Mouse (Mus musculus): ENCODE data around the gene Dnajb3.
A peak's percentile ranks its signal among the peaks of the same experiment; 100 is the strongest.
"Not testable (repeated sequence)": the region's sequence is repeated elsewhere in the genome, so short reads cannot be mapped to it uniquely, and the experiment has no call there.

Gene Dnajb3

GRCm38 (mm10) chr1:88231803-88232499, 26.4 kb upstream of the Dnajb3 start:
- DNase-seq: no peak

DNA sequence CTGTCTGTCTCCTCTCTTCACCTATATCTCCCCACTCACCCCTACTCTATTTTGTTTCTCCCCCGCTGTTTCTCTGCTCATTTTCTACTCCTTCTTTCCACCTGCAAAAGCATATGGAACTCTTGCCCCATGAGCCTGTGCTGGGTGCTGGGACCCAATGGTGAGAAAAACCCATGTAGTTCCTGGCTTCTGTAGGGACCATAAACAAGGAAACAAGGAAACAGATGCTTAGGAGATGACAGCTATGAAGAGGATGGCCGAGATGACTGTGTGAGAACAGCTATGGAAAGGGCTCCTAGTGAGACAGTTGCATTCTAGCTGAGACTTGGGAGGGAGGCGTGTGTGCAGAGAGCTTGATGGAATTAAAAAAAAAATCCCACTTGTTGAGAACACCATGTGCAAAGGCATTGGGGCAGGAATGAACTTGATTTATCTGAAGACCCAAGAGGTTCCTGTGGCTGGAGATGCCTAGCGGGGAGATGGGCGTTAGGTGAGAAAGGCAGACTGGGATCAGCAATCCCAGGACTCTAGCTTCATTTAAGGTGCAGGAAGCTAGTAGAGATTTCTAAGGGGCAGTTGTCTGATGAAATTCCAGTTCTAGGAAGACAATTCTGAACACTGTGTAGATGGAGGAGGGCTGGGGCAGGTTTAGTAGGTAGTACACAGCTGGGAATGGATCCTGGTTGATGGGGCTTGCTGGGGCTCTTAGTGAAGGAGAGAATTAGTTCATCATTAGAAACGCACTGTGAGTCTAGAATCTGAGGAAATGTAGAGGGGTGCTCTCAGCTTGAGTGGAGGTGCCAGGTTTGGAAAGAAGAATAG, 25.6 kb upstream of the Dnajb3 start:
- no peak for DNase-seq

- DNase-seq: no peak
Measured at GRCm38 (mm10) chr1:88230421-88230820, 24.8 kb upstream of the Dnajb3 start.

- no peak for DNase-seq
Measured at GRCm38 (mm10) chr1:88229986-88230385, 24.4 kb upstream of the Dnajb3 start.

DNA sequence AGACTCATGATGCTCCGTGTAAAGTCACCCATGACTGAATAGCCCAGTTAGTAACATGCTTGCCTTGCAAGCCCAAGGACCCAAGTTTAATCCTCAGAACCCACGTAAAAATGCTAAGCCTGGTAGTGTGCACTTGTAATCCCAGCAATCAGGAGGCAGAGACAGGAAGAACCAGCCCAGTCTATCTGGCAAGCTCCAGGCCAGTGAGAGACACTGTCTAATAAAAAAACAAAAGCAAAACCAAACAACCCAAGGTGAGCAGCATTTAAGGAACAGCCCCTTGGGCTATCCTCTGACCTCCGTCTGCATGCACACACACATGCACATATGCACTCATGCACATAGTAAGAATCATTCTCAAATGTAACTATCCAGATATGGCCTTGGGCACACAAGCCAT, 24.0 kb upstream of the Dnajb3 start:
- no peak for DNase-seq

DNA sequence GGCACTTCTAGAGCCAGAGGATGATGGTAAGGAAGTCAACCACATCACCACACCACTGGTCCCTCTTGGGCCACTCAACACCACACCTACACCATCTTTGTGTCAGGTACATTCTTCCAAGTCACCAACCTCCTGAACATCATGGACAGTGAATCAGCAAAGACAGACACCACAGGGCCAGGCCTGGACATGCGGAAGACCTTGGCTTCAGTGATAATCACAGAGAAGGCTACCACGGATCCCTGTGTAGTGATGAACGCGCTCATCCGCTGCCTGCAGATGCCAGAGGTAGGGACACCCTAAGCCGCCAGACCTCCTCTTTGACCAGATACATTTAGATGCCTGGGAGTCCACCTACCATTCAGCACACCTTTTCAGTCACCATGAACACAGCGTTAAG, 22.5 kb upstream of the Dnajb3 start:
- DNase-seq: no peak

GRCm38 (mm10) chr1:88227482-88227881, 21.9 kb upstream of the Dnajb3 start:
- DNase-seq: no peak

DNA sequence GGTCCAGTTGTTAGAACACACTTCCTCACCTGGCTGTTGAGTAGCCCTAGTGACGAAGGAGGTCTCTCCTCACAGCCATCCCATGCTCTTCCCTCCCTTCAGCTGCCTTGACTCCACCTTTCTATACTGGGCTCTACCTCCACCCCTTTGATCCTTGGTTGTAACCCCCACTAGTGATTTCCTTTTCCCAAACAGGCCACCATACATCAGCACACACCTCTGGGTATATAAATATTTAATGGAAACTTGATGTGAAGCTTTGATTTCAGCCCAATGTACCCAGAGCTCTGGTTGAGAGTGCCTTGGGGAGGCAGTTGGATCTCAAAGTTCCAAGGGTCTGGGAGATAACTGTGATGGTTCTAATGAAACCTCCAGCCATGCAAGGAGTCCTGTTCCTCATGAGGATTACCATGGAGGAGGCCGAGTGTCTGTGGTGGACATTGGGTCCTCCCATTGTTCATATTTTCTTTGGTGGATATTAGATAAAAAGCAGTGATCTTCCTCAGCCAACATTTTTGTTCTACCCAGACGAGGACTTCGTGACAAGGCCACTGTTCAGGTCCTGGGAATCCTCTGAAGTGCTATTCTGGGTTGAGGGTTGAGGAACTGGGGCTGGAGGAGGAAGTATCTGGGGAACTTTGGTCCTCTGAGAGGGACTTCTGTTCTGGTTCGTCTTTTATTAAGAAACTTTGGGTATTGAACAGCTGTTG, 21.2 kb upstream of the Dnajb3 start, which contains the start of gene Mroh2a:
TSS of gene Mroh2a (plus strand) at position 317 of the 710 bp plus-strand sequence.
- no peak for DNase-seq

DNA sequence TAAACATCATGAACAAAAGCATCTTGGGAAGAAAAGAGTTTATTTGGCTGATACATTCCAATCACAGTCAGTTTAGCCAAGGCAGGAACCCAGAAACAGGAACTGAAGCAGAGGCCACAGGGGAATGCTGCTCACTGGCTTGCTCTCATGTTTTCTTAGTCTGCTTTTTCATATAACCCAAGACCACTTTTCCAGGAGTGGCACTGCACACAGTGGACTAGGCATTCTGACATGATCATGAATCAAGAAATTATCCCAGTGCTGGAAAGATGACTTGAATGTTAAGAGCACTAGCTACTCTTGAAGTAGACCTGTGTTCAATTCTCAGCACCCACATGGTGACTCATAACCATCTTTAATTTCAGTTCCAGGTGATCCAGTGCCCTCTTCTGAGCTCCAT, 20.2 kb upstream of the Dnajb3 start:
- no peak for DNase-seq

DNA sequence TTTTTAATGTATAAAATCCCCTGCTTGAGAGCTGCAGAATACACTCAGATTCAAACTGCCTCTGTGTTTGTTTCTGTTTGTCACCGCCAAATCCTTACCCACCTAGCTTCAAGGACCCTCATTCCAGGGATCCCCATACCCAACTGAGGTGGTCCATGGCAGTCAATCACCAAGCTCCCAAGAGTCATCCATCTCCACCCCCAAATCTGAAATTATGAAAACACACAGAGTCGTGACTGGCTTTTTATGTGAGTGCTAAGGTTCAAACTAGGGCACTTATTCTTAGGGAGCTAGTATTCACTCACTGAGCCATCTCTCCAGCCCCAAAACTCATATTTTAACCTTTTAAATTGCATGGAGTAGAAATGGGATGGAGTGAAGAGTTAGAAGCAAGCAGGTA, 19.7 kb upstream of the Dnajb3 start:
- DNase-seq: not testable (repeated sequence)

DNA sequence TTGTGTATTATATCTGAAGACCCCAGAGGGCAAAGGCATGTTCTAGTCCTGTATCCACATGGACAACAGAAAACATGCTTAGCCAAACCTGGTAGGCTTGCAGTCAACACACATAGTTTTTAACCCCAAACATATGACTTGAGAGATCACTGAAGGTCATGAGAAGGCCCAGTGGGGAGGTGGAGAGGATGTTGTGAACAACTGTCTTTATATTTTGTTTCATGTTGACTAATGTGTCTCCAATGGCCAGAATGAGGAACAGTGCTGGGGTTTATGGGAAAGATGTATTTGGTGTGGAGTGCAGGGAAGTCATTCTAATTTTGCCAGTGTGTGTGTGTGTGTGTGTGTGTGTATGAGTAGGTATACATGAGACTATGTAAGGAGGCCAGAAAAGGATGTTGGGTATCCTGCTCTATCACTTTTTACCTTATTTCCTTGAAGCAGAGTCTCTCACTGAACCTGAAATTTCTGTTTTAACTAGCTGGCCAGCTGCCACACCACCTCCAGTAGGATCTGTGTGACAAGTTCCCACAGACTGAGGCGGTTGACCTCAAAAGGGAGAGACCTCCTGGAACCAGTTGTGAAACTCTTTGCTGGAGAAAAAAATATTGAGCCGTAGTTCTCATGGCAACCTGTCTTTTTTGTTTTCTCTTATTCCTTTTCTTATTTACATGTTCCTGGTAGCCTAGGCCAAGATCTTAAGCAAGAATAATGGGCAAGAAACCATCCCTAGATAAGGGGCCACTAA, 18.6 kb upstream of the Dnajb3 start:
- no peak for DNase-seq

- DNase-seq: no peak
Measured at GRCm38 (mm10) chr1:88223591-88223990, 18.0 kb upstream of the Dnajb3 start.

DNA sequence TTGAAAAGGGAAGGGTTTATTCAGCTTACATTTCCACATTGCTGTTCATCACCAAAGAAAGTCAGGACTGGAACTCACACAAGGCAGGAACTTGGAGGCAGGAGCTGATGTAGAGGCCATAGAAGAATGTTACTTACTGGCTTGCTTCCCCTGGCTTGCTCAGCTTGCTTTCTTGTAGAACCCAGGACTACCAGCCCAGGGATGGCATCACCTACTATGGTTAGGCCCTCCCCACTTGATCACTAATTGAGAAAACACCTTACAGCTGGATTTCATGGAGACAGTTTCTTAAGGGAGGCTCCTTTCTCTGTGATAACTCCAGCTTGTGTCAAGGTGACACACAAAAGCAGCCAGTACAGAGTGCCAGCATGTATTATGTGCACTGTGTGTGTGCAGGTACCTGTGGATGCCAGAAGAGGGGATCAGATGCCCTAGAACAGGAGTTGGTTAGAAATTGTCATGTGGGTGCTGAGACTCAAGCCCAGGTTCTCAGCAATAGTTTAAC, 17.5 kb upstream of the Dnajb3 start:
- DNase-seq: not testable (repeated sequence)

GRCm38 (mm10) chr1:88222216-88222615, 16.6 kb upstream of the Dnajb3 start:
- DNase-seq: no peak

DNA sequence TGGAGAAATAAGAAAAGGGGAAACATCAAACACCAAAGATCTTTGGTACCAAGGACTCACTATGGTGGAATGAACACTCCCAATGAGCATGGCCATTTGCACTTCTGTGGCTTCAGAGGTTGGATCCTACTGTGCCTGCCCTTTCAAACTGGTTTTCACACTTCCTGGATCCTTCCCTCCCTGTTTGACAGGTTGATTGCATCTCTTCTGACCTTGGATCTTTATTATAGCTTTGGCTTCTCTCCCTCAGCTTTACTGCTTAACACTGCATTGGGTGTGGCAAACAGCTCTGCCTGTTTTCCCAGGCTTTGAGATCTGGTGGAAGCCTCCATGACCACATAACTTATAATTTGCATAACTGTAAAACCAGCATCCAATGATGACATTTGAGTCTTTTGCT, 14.8 kb upstream of the Dnajb3 start:
- no peak for DNase-seq

DNA sequence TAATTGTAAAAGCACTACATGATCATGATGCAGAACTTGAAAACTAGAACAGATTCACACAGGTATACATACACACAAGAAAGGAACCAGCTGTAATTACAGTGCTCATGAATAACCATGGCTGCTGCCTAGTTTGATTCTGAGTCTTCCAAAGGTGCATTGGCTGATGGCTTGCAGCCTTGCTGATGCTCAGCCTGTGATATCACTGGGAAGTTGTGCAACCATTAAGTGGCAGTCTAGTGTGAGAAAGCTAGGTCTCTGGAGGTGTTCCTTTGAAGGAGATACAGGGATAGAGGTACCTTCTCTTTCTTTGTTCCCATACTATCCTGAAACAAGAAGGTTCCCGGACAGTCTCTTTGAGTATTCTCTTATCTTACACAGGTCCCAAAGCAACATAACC, 13.5 kb upstream of the Dnajb3 start:
- DNase-seq: no peak

DNA sequence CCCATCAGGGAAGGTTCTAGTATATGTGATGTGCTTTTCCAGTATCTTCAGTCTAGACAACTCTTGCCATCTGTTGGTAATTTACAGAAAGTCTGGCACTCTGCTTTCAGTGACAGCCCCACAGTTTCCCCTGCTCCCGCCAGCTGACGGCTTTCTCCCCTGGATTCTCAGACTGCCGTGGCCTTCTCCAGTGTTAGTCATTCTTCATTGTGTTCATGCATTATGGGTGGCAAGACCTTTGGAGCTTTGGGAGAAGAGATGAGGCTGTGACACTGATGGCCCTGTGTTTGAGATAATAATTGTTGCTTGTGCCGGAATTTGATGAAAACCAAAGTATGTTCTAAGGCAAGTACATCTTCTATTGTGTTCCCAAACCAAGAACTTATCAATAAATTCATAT, 13.0 kb upstream of the Dnajb3 start:
- DNase-seq: no peak

DNA sequence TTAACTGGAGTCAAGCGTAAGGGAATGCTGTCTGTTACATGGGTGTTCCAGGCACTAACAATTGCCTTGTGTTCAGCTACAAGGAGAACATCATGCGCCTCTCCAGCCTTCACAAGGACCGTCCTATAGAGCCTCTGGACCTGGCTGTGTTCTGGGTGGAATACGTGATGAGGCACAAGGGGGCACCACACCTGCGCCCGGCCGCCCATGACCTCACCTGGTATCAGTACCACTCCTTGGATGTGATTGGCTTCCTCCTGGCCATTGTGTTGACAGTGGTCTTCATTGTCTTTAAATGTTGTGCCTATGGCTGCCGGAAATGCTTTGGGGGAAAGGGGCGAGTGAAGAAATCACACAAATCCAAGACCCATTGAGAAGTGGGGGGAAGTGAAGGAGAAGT, 12.5 kb upstream of the Dnajb3 start:
- peak in 1 of 2 experiments; percentile 4 for DNase-seq

DNA sequence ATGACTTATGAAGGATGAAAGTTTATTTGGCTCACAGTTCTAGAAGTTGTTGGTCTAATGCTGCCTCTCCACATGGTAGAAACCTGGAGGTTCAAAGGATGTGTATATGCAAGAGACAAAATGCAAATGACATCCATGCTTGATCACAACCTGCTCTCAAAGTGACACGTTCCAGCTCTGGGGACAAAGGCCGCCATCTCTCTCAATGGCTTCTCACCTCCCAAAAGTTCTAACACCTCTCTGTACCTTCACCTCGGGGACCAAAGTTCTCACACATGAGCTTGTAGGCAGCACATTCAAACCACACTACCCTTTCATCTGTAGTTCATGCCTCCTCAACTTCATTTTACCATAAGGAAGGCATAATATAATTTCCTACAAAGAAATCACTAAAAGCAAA, 12.0 kb upstream of the Dnajb3 start:
- no peak for DNase-seq

- DNase-seq: peak in 1 of 2 experiments; percentile 13
Measured at GRCm38 (mm10) chr1:88217144-88217543, 11.6 kb upstream of the Dnajb3 start.

DNA sequence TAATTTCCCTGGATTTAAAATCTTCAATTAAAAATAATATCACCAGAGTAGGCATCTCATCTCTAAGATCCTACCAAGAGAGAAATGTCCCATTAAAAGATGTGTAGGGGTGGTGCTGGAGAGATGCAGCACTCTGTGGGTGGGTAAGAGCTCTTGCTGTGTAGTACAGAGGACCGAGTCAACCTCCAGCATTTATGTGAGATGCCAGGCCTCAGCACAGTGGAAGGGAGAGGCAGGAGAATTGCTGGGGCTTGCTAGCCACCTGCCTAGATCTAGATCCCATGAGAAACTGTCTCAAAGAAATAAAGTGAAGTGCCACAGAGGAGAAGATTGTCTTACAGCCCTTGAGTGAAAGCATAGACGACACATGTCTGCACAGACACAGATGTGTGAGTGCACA, 11.0 kb upstream of the Dnajb3 start:
- DNase-seq: no peak

Measured in cerebellum, postnatal 10 days (tissue).